Mouse (Mus musculus) 3134 (cell line): Measurements from ENCODE around the gene Rdh5.

Experiments used
- DNase-seq: peaks from one replicate; pipeline ENCODE4 v3.0.0-alpha.2; 2011; ENCODE audit warnings: low spot score; ENCODE audit not compliant: insufficient read length; ENCODE audit errors: extremely low read depth

Rdh5 gene

DNA sequence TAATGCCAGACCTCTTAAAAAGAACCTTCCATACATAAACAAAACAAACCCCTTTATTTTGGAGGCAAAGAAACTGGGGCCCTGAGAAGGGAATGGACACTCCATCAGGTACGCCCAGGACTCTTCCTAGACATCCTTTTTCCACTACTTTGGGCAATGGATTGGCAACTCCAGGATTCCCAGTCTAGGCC lies at the start of gene Rdh5:
TSS of gene Rdh5 (minus strand) at position 67 of the 191 bp plus-strand sequence.
- no peak for DNase-seq

- DNase-seq = no peak
Observed at GRCm38 (mm10) chr10:128970740-128971250, 48.1 kb upstream of the Rdh5 start.

- peak; percentile 53 for DNase-seq
Observed at GRCm38 (mm10) chr10:128968341-128968749, 45.7 kb upstream of the Rdh5 start.

GRCm38 (mm10) chr10:128965871-128966270 lies 43.2 kb upstream of the Rdh5 start:
- DNase-seq = no peak

DNA sequence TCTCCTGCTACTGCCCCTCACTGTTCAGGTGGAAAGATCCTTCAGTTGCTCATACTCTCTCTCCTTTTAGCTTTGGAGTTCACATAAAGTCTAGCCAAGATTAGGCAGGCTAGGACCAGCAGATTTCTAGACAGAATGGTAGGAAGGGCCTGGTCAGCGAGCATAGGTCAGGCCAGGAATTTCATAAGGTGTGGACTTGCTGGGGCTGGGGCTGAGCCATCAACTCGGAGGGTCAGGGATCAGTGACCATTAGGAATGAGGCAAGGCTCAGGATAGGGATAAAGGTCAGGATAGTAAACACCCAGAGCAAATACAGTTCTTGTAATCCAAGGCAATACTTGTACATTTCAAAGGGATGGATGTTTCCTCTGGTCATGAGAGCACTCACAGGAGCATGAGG lies 42.3 kb upstream of the Rdh5 start:
- no peak for DNase-seq

GRCm38 (mm10) chr10:128960590-128961584 lies 38.2 kb upstream of the Rdh5 start, which contains the start of gene Mettl7b:
TSS of gene Mettl7b (minus strand) at chr10:128960988.
- no peak for DNase-seq

- DNase-seq = no peak
Observed at GRCm38 (mm10) chr10:128960142-128960541, 37.5 kb upstream of the Rdh5 start.

DNA sequence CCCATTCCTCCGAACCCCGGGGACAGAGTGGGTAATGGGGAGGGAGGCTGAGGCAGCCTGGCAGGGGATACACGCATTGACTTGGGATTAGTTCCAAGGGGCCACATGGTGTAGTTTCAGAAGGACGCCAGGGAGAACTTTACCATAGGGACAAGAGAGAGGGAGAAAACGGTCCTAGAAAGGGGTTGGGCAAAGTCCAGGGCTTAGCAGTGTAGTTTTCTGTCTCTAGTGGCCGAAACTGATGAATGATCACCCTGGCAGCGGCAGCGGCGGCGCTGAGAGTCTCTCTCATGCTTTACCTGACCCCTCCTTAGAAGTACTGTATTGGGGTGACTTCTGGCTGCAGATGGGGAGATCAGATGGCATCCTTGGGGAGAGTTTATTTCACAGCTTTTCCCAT lies 35.7 kb upstream of the Rdh5 start:
- DNase-seq = no peak

- peak; percentile 58 for DNase-seq
Observed at GRCm38 (mm10) chr10:128950208-128950887, 27.7 kb upstream of the Rdh5 start.

GRCm38 (mm10) chr10:128947496-128947895 lies 24.8 kb upstream of the Rdh5 start:
- no peak for DNase-seq

- no peak for DNase-seq
Observed at GRCm38 (mm10) chr10:128945675-128946074, 23.0 kb upstream of the Rdh5 start.

GRCm38 (mm10) chr10:128940475-128941061 lies 17.9 kb upstream of the Rdh5 start:
- DNase-seq = no peak

DNA sequence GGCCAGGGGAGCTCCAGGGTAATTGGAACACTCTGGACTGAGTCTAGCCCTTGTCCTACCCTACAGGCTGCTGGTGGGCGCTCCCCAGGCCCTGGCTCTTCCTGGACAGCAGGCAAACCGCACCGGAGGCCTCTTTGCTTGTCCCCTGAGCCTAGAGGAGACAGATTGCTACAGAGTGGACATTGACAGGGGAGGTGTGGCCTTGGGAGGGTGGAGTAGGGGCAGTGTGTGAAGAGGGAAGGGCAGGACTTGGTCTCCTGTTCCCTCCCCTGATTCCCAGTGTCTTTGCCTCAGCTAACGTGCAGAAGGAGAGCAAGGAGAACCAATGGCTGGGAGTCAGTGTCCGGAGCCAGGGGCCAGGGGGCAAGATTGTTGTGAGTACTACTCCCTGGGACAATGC lies 16.3 kb upstream of the Rdh5 start:
- peak; percentile 43 for DNase-seq

DNA sequence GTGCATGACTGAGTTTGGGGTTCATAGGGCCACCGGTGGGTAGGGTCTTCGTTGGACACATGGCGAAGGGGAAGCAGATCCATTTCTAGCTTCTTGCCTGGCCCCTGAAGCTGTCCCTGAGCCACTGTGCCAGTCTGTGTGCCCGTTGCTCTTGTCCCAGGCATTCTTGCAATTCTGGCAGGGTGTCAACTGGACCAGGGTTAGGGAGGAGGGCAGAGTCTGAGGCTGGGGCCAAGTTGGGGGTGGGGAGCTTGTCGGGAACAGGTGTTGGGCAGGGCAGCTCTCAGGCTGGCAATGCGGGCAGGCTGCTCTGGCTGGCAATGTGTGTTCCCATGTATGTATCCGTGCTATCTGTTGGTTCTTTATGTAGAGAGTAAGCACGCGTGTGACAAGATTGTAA lies 15.8 kb upstream of the Rdh5 start:
- peak; percentile 55 for DNase-seq

- DNase-seq = no peak
Observed at GRCm38 (mm10) chr10:128937756-128938390, 15.2 kb upstream of the Rdh5 start.

DNA sequence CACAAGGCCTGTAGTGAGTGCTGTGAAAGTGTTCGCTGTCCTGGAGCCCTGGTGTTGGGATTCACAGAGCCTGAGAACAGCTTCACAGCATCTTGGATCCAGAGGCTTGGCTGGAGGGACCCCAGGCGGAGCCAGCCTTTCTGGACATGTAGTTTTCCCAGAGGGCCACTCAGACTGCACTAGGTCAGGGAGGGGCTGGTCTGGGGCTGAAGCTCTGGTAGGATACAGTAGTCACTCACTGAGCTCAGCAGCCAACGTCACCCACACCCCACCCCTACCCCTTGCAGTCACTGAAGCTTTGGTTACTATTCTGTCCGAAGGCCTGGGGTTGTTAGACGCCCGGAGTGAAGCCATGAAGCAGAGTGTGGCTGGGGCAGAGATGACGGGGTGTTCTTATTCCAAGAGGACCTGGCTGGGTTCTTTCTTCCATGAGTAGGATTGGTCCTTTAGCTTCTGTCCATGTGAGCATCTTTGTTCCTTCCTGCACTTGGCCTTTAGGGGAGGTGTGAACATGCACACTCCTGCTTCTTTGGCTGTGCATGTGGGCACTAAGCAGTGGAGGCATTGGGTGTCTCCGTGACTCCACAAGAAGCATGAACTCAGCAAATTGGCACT lies 13.2 kb upstream of the Rdh5 start:
- DNase-seq = no peak

GRCm38 (mm10) chr10:128934997-128935787 lies 12.5 kb upstream of the Rdh5 start:
- DNase-seq = no peak

DNA sequence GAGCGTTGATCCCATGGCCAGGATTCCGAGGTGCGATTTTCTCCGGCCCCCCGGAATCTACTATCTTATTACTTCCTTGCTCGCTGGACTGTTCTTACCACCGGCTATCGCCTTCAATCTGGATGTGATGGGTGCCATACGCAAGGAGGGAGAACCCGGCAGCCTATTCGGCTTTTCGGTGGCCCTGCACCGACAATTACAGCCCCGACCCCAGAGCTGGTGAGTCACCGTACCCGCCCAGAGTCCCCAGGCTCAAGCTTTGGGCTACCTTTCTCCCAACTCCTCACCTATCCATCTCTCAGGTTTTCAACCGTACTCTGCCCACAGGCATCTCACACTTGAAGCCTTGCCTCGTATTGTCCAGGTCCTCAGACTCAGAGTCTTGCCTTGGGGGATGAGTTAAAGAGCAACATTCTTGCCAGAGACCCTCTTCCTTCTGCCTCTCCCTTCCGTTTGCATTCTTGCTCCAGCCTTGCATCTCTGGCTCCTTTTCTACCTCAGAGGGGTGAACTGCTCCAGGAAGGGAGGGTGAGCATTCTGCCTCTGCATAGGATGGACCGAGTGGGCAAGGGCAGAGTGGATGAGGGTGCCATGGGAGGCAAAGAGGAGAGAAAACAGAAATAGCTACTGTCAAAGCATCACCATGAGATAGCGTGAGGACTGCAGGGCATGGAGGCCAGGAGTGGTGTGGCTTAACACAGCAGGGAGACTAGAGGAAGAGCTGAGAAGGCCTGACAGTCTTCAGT lies 11.5 kb upstream of the Rdh5 start:
- DNase-seq = no peak

DNA sequence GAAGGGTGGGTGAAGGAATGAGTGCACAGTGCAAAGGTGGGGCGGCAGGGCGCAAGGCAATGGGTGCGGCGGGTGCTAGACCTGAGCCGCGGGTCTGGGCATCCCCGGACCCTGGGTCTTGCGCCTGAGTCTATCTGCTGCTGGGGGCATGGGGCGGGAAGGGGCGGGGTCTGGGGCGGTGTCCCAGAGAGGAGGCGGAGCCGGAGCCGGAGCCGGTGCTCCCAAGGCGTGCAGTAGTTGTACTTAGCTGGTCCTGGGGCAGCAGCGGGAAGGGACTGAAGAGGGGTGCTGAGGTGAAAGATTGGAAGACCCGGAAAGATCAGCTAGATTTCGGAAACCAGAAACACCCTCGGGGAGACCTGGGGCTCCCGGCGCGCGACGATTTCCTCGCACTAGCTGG lies 10.9 kb upstream of the Rdh5 start, which contains the start of gene Itga7:
TSS of gene Itga7 (plus strand) at position 245 of the 400 bp plus-strand sequence.
- no peak for DNase-seq
